Mouse (Mus musculus): ENCODE measurements around the gene Zdhhc9. TPM values are rescaled to one million over a fixed set of nuclear protein-coding genes. Genes with fewer than 3 reads are reported as not detected.

Gene Zdhhc9
- 10 to 100 TPM in 1 of 2 experiments, 1 to 10 TPM in 1; 4.0 to 18.5 TPM for polyA plus RNA-seq (2012; fragmentation: generic; extraction: Trizol)

DNA sequence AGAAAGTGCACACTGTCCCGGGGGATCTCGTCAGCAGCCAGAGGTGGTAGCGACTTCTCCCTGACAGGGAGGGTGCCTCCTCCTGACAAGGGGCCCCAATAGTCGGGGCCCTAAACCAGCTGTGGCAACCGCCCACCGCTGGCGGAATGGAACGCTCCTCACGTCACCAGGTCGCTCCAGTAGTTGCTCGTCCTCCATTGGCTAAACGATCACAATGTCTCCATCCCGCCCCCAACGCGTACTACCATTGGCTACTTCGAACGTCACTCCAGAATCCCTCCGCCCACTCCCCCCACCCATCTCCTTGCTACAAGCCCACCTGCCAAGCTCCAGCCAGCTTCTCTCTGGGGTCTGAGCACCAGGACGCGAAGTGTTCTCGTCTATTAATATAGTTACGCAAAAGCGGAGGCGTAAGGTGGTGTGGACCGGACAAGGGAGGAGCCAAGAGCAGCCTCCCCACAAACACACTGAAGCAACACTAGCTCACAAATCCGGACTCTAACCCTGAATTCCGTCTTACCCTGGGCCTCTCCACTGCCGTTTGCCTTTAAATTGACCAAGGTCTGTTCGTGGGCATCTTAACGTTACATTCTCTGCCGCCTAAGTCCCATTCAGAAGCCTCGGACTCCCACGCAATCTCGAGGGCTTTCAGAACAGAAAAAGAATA, at the start of gene Zdhhc9:
Gene Zdhhc9 (minus strand): TSS at position 360 of the 667 bp plus-strand sequence.

GRCm38 (mm10) chrX:48256468-48257007, 47.9 kb upstream of the Zdhhc9 start, which contains the start of gene Utp14a:
Utp14a (plus strand) TSS chrX:48256862.

GRCm38 (mm10) chrX:48146262-48146661, 62.4 kb downstream of the Zdhhc9 start, which contains the start of gene Sash3:
Sash3 (plus strand) TSS chrX:48146436.

Other genes with a start within 250 kb of the Zdhhc9 start
- gene Apln, start 174.0 kb downstream of the Zdhhc9 start, polyA plus RNA-seq (2012; fragmentation: generic; extraction: Trizol): 1 to 10 TPM; 3.1 to 7.9 TPM
- 1 to 10 TPM in 1 of 2 experiments, under 1 TPM in 1; 0.01 to 2.8 TPM for gene Xpnpep2, start 100.2 kb downstream of the Zdhhc9 start, polyA plus RNA-seq (2012; fragmentation: generic; extraction: Trizol)
- gene Sash3, start 62.4 kb downstream of the Zdhhc9 start, polyA plus RNA-seq (2012; fragmentation: generic; extraction: Trizol): under 1 TPM in 1 of 2 experiments, not detected in 1; 0.01 TPM
- gene Utp14a, start 48.0 kb upstream of the Zdhhc9 start, polyA plus RNA-seq (2012; fragmentation: generic; extraction: Trizol): 10 to 100 TPM in 1 of 2 experiments, 1 to 10 TPM in 1; 3.7 to 14.2 TPM
- gene Bcorl1, start 132.5 kb upstream of the Zdhhc9 start, polyA plus RNA-seq (2012; fragmentation: generic; extraction: Trizol): 1 to 10 TPM; 2.6 to 6.3 TPM

All from C3H10T1/2 (cell line).